Mouse (Mus musculus): ENCODE measurements around the gene Ezr.
A peak's percentile ranks its signal among the peaks of the same experiment; 100 is the strongest.

The Ezr gene

GRCm38 (mm10) chr17:6789103-6789502 lies 6.5 kb upstream of the Ezr start:
- no peak for DNase-seq

GRCm38 (mm10) chr17:6787241-6787640 lies 4.7 kb upstream of the Ezr start:
- no peak for DNase-seq

GRCm38 (mm10) chr17:6783756-6784357 lies 1.3 kb upstream of the Ezr start:
- no peak for DNase-seq

- peak; percentile 96 for DNase-seq
These were observed 550 bp upstream of the Ezr start for GRCm38 (mm10) chr17:6783006-6783661.

- DNase-seq: peak; percentile 93
These were observed 504 bp downstream of the Ezr start for GRCm38 (mm10) chr17:6782033-6782526.

- no peak for DNase-seq
These were observed 1.3 kb downstream of the Ezr start for GRCm38 (mm10) chr17:6781273-6781672.

- DNase-seq: no peak
These were observed 2.0 kb downstream of the Ezr start for GRCm38 (mm10) chr17:6780521-6781115.

- DNase-seq: no peak
These were observed 3.0 kb downstream of the Ezr start for GRCm38 (mm10) chr17:6779632-6780031.

- peak; percentile 96 for DNase-seq
These were observed 3.6 kb downstream of the Ezr start for GRCm38 (mm10) chr17:6778771-6779509.

GRCm38 (mm10) chr17:6778332-6778683 lies 4.3 kb downstream of the Ezr start:
- peak; percentile 95 for DNase-seq

- no peak for DNase-seq
These were observed 4.8 kb downstream of the Ezr start for GRCm38 (mm10) chr17:6777629-6778331.

GRCm38 (mm10) chr17:6777061-6777460 lies 5.5 kb downstream of the Ezr start:
- no peak for DNase-seq

- DNase-seq: no peak
These were observed 6.0 kb downstream of the Ezr start for GRCm38 (mm10) chr17:6776576-6776975.

- DNase-seq: no peak
These were observed 6.5 kb downstream of the Ezr start for GRCm38 (mm10) chr17:6776123-6776522.

- DNase-seq: no peak
These were observed 6.9 kb downstream of the Ezr start for GRCm38 (mm10) chr17:6775671-6776070.

- DNase-seq: no peak
These were observed 7.4 kb downstream of the Ezr start for GRCm38 (mm10) chr17:6775221-6775620.

GRCm38 (mm10) chr17:6773249-6773966 lies 9.2 kb downstream of the Ezr start:
- DNase-seq: no peak

GRCm38 (mm10) chr17:6772490-6772773 lies 10.2 kb downstream of the Ezr start:
- no peak for DNase-seq

GRCm38 (mm10) chr17:6771661-6772489 lies 10.7 kb downstream of the Ezr start:
- DNase-seq: no peak

GRCm38 (mm10) chr17:6769602-6770001 lies 13.0 kb downstream of the Ezr start:
- no peak for DNase-seq

- DNase-seq: peak; percentile 94
These were observed 14.2 kb downstream of the Ezr start for GRCm38 (mm10) chr17:6768301-6768788.
